Mouse (Mus musculus) intestine, embryonic 16.5 days (tissue): Measurements from ENCODE around the gene Gm21761. TPM values are rescaled to one million over a fixed set of nuclear protein-coding genes. Genes with fewer than 3 reads are reported as not detected.
"Not testable (repeated sequence)": the region's sequence is repeated elsewhere in the genome, so short reads cannot be mapped to it uniquely, and the experiment has no call there.

Experiments
- ATAC-seq: fragments of 200-750 bp; cut with Nextera tagmentation; 2 replicates; pipeline ENCODE4 v1.8.0; 2017; ENCODE audit warnings: moderate TSS enrichment, moderate library complexity
- H3K27ac ChIP-seq: fragments of 300-500 bp; sonication (generic); 2 replicates; pipeline ENCODE4 v1.5.1; 2014; ENCODE audit warnings: mild to moderate bottlenecking, low read length
- H3K27me3 ChIP-seq: fragments of 300-500 bp; sonication (generic); replicated peaks from 2 replicates; pipeline ENCODE4 v1.6.1; 2014; ENCODE audit warnings: low read length, control low read depth, mixed read lengths; ENCODE audit not compliant: control insufficient read depth, insufficient read depth
- H3K36me3 ChIP-seq: fragments of 300-500 bp; sonication (generic); 2 replicates; pipeline ENCODE4 v1.6.1; 2014; ENCODE audit warnings: low read length, control low read depth; ENCODE audit not compliant: control insufficient read depth, insufficient read depth
- H3K4me1 ChIP-seq: fragments of 300-500 bp; sonication (generic); 2 replicates; pipeline ENCODE4 v1.6.1; 2014; ENCODE audit warnings: low read length, control low read depth, mixed read lengths; ENCODE audit not compliant: control insufficient read depth, insufficient read depth
- H3K4me2 ChIP-seq: fragments of 300-500 bp; sonication (generic); 2 replicates; pipeline ENCODE4 v1.6.1; 2014; ENCODE audit warnings: low read depth, low read length, control low read depth
- H3K4me3 ChIP-seq: fragments of 300-500 bp; sonication (generic); 2 replicates; pipeline ENCODE4 v1.5.1; 2014; ENCODE audit warnings: mild to moderate bottlenecking, low read length
- H3K9ac ChIP-seq: fragments of 300-500 bp; sonication (generic); 2 replicates; pipeline ENCODE4 v1.6.1; 2014; ENCODE audit warnings: low read depth, low read length
- H3K9me3 ChIP-seq: fragments of 300-500 bp; sonication (generic); 2 replicates; pipeline ENCODE4 v1.6.1; 2016; ENCODE audit warnings: low read length, control low read depth; ENCODE audit not compliant: control insufficient read depth
- WGBS: fragments of 180-500 bp; shearing (Covaris S2); extraction: QIAGEN DNeasy Blood & Tissue Kit; methylation state at CpG from one replicate; pipeline ENCODE4 v1.1.7; 2014; 5-methylcytosine and 5-hydroxymethylcytosine counted together
- polyA plus RNA-seq: library from polyadenylated mRNA; unstranded; fragments of >200 nt; fragmentation: Nextera tagmentation; extraction: Ambion mirVana; gene quantifications from 2 replicates; pipeline ENCODE4 v1.2.1, GENCODE M21; 2015

Gm21761 gene
- polyA plus RNA-seq = not detected in 2 replicates

- H3K27me3 ChIP-seq, H3K4me1 ChIP-seq, H3K9me3 ChIP-seq, H3K9ac ChIP-seq, H3K36me3 ChIP-seq, H3K4me2 ChIP-seq, H3K27ac ChIP-seq, ATAC-seq, H3K4me3 ChIP-seq: not testable (repeated sequence)
- WGBS = no CpG with 5 or more reads among the region's 5 CpGs
These were observed at the start of gene Gm21761 for GRCm38 (mm10) chr13:119929172-119929571. Gene Gm21761 (minus strand): TSS chr13:119929272.

GRCm38 (mm10) chr13:119969163-119969562 is 40.1 kb upstream of the Gm21761 start:
- H3K4me1 ChIP-seq, H3K27me3 ChIP-seq, H3K36me3 ChIP-seq, H3K4me2 ChIP-seq, H3K9ac ChIP-seq, H3K9me3 ChIP-seq, H3K27ac ChIP-seq, ATAC-seq, H3K4me3 ChIP-seq: not testable (repeated sequence)
- no CpG with 5 or more reads among the region's 13 CpGs for WGBS

- H3K4me3 ChIP-seq, H3K4me2 ChIP-seq, H3K36me3 ChIP-seq, H3K9me3 ChIP-seq, H3K4me1 ChIP-seq, ATAC-seq, H3K9ac ChIP-seq, H3K27ac ChIP-seq, H3K27me3 ChIP-seq: not testable (repeated sequence)
- WGBS = no CpG with 5 or more reads among the region's 14 CpGs
These were observed 39.1 kb upstream of the Gm21761 start for GRCm38 (mm10) chr13:119968193-119968592.

GRCm38 (mm10) chr13:119965968-119966367 is 36.9 kb upstream of the Gm21761 start:
- not testable (repeated sequence) for H3K27me3 ChIP-seq, H3K27ac ChIP-seq, H3K9me3 ChIP-seq, H3K36me3 ChIP-seq, H3K4me1 ChIP-seq, H3K9ac ChIP-seq
- ATAC-seq = peak; percentile 78
- H3K4me3 ChIP-seq = peak overlapping the region; percentile 22
- H3K4me2 ChIP-seq = peak overlapping the region; percentile 37; the same call in 1 of the 2 replicates
- WGBS = under 1% methylated on average over 19 of the region's 22 CpGs

GRCm38 (mm10) chr13:119965302-119965952 is 36.4 kb upstream of the Gm21761 start:
- WGBS = 2% methylated on average over 15 of the region's 34 CpGs
- H3K9ac ChIP-seq, H3K36me3 ChIP-seq, H3K4me1 ChIP-seq, H3K27me3 ChIP-seq, H3K9me3 ChIP-seq, H3K27ac ChIP-seq: not testable (repeated sequence)
- peak; percentile 83 for ATAC-seq
- peak overlapping the region; percentile 37; the same call in 1 of the 2 replicates for H3K4me2 ChIP-seq
- H3K4me3 ChIP-seq = peak overlapping the region; percentile 22

- H3K4me3 ChIP-seq, H3K27me3 ChIP-seq, ATAC-seq, H3K36me3 ChIP-seq, H3K4me2 ChIP-seq, H3K27ac ChIP-seq, H3K9me3 ChIP-seq, H3K4me1 ChIP-seq, H3K9ac ChIP-seq: not testable (repeated sequence)
- WGBS = no CpG with 5 or more reads among the region's 5 CpGs
These were observed 33.8 kb upstream of the Gm21761 start for GRCm38 (mm10) chr13:119962856-119963255.

- H3K4me1 ChIP-seq, H3K4me3 ChIP-seq, H3K9me3 ChIP-seq, ATAC-seq, H3K9ac ChIP-seq, H3K27me3 ChIP-seq, H3K36me3 ChIP-seq, H3K4me2 ChIP-seq, H3K27ac ChIP-seq: not testable (repeated sequence)
- WGBS = no CpG with 5 or more reads among the region's 5 CpGs
These were observed 26.5 kb upstream of the Gm21761 start for GRCm38 (mm10) chr13:119955567-119955966.

GRCm38 (mm10) chr13:119955089-119955488 is 26.0 kb upstream of the Gm21761 start:
- WGBS = 81% methylated on average over 2 of the region's 2 CpGs
- not testable (repeated sequence) for H3K27me3 ChIP-seq, ATAC-seq, H3K9me3 ChIP-seq, H3K4me1 ChIP-seq, H3K4me3 ChIP-seq, H3K36me3 ChIP-seq, H3K9ac ChIP-seq, H3K27ac ChIP-seq, H3K4me2 ChIP-seq

GRCm38 (mm10) chr13:119950706-119951105 is 21.6 kb upstream of the Gm21761 start, which contains the start of gene B020031M17Rik:
Gene B020031M17Rik (minus strand): TSS chr13:119950806.
- H3K4me3 ChIP-seq, H3K27me3 ChIP-seq, ATAC-seq, H3K27ac ChIP-seq, H3K4me1 ChIP-seq, H3K36me3 ChIP-seq, H3K9ac ChIP-seq, H3K9me3 ChIP-seq, H3K4me2 ChIP-seq: not testable (repeated sequence)
- WGBS = 74% methylated on average over 3 of the region's 6 CpGs
